Mouse (Mus musculus): ENCODE data around the gene Faiml.

The Faiml gene

DNA sequence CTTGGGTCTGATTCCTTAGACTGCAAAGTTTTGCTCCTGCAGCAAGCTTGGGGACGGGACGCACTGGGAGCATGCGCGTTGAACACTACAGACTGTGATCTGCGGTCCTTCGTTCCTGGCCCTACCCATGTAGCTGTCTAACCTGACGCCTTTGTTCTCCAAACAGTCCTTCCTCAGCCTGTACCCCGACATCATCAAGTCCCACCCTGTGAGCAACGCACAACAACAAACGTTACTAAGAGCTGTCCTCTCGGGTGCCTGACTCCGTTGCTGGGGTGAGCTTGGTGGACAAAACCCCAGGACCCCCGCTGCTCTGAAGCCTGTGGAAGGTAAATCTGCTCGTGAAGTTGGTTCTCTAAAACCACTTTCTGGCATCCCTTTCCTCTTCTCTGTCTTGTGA lies at the start of gene Faiml:
Faiml (minus strand) TSS at position 101 of the 400 bp plus-strand sequence.
- no peak for DNase-seq (ENCODE audit: extremely low read depth, low read depth, low spot score)

- DNase-seq (ENCODE audit: extremely low read depth, low read depth, low spot score), result no peak
These were observed 21.9 kb upstream of the Faiml start for GRCm38 (mm10) chr9:99258891-99259290.

GRCm38 (mm10) chr9:99256821-99257220 lies 19.8 kb upstream of the Faiml start:
- no peak for DNase-seq (ENCODE audit: extremely low read depth, low read depth, low spot score)

DNA sequence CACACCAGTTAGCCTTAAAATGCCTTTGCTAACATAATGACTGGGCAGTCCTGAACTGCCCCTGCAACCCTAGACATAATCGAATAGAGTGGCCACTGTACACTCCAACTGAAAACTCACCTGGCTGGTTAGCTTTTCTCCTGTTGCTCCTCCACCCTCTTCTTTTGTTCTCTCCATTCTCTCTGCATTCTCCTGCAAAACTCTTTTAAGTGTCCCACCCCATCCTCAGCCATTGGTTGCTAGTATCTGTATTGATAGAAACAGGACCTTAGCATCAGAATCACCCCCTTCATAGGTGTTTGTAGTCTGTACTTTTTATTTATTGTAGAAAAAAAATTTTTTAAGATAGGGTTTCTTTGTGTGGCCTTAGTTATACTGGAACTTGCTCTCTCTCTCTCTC lies 19.2 kb upstream of the Faiml start:
- DNase-seq (ENCODE audit: extremely low read depth, low read depth, low spot score), result no peak

DNA sequence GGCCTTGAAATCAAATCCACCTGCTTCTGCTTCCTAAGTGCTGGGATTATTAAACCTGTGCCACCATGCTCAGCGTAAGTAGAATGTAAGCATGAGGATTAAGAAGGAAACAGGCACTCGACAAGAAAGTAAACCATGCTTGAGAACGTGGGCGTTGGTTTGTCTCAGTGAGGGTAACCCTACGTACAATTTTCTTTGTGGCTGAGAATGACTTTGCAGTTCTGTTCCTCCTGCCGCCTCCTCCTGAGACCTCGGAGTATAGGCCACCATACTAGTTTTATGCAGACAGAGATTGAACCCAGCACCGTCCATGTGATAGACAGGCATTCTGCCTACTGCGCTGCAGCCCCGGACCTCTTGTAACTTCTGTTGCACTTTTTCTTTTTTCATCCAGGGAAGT lies 16.8 kb upstream of the Faiml start:
- DNase-seq (ENCODE audit: extremely low read depth, low read depth, low spot score), result no peak

DNA sequence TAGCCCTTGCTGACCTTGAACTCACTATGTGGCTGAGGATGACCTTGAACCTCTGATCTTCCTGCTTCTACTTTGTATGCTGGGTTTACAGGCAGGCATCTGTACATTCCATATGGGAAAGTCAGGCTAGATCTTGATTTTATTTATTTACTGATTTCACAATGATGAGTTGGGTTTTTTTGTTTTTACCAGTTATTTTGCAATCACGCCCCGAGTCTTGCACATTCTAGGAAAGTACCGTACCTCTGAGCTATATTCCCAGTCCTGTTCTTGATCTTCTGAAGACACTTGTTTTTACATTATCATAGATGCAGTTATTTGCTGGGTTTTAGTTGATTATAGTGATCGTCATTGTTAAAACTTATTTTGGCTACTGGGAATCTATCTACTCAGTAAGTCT lies 11.9 kb upstream of the Faiml start:
- no peak for DNase-seq (ENCODE audit: extremely low read depth, low read depth, low spot score)

GRCm38 (mm10) chr9:99248304-99248703 lies 11.3 kb upstream of the Faiml start:
- no peak for DNase-seq (ENCODE audit: extremely low read depth, low read depth, low spot score)

DNA sequence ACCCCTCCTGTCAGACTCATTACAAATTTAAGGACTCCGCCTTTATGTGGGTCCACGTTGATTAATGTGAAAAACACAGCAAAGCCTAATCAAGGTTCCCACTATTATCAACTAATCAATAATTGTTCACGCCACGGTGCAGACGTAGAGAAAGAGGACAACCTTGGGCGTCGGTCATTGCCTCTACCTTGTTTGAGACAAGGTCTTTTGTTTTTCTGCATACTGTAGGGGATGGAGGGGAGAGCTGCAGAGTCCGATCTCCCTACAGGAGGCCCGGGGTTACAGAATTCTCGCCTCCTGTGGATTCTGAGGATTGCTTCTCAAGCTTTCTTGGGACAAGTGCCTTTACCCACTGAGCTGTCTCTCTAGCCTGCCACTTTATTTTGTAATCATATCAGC lies 6.9 kb upstream of the Faiml start:
- DNase-seq (ENCODE audit: extremely low read depth, low read depth, low spot score), result no peak

- peak; percentile 43 for DNase-seq (ENCODE audit: extremely low read depth, low read depth, low spot score)
These were observed 6.3 kb upstream of the Faiml start, which contains the start of gene Cep70 for GRCm38 (mm10) chr9:99243190-99243894. Gene Cep70 (plus strand): TSS chr9:99243367.

- DNase-seq (ENCODE audit: extremely low read depth, low read depth, low spot score), result no peak
These were observed 5.6 kb upstream of the Faiml start for GRCm38 (mm10) chr9:99242533-99243189.

DNA sequence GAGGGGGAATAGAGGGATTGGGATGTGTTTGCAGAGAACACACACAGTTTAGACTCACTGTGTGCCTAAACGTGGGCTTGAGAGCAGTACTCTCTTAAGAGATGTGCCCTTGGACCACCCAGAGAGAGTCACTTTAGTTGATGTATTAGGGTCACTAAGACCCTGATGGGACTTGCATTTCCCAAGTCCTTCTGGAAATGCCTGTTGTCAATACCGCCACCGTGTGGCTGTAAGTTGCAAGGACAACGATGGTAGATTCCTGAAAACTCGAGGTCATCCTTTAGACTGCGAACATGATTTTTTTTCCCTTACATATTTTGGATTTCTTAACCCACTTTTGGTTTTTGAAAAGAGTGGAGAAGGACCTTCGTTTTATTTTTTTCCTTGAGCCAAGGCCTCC lies 5.0 kb upstream of the Faiml start:
- no peak for DNase-seq (ENCODE audit: extremely low read depth, low read depth, low spot score)

DNA sequence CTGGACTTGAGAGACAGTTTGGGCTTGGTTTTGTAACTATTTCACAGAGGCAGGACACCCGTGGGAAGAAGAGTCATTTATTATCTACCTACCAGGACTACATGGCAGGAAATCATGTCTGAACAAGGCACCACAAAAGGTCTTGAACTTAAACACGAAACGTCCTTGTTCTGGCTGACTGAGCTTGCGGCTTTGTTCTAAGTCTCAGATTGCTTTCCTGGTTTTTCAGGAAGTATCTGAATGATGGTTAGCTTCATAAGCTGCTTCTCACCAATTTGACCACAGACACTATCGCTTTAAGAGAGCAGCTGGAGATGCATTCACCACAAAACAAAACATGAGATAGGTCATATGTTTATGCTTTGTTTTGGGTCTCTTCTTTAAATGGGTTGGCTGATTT lies 3.5 kb upstream of the Faiml start:
- DNase-seq (ENCODE audit: extremely low read depth, low read depth, low spot score), result peak; percentile 54

DNA sequence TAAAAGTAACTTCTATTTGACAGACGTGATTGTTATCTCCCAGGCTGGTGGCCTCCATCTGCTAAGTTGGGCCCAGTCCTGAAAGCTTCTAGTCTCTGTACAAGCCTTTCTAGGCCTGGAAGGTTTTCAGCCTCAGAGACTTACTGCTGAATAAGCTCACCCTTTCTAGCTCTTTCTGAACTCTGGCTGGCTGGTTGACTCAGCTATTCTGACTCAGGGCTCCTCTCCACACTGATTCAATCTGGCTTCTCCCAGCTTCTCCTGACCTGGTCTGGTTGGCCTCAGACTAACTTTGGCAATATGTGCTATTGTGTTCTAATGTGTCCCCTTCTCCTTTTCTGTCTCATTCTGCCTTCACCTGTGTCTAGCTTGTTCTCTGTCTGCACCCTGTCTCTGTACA lies 2.2 kb upstream of the Faiml start:
- no peak for DNase-seq (ENCODE audit: extremely low read depth, low read depth, low spot score)

DNA sequence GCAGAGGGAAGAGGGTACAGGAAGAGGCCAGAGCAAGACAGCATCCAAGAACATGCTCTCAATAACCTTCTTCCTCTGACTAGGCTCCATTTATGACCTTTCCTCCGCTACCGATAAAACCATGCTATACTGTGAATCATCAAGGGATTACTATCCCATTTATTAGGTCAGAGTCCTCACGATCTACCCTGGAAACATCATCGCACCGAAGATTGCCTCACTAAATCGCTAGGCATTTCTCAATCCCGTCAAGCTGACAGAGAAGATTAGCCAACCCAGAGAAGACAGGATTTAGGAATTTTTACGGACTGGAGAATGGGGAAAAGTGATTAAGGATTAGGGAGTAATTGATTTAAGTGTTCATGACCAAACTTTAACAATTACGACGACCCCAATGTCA lies 1.2 kb upstream of the Faiml start:
- peak; percentile 52 for DNase-seq (ENCODE audit: extremely low read depth, low read depth, low spot score)

DNA sequence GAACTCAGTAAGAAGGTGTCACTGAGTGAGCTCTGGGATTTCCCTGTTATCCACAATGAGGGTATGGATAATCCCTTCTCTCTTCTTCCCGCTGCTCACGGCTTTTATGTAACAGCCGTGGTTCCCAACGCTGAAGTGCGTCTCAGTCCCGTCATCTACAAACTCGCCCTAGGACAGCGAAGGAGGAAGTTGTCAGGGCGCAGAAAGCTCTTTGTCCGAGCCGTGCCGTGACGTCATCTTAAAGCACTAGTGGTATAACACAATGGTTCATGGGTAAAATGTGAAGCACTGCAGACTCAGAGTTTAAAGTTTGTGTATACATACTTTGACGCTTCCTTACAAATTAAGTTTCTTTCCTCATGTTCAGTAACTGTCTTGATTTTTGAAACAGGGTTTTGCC lies 7.6 kb downstream of the Faiml start:
- no peak for DNase-seq (ENCODE audit: extremely low read depth, low read depth, low spot score)

DNA sequence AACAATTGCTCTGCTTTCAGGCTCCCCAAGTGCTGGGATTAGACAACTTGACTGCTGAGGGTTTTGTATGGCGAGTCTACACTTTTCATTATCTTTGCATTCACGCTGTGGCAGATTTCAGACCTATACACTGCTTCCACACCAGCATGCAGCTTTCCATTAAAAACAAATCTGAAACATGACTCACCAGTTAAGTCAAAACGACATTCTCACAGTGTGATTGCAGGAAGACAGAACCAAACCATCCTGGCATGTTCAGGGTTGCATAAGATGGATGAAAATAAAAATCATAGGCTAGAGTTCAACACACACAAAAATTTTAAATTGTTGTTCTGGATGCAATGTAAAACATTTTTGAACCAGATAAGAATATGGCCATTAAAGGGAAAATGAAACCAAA lies 12.5 kb downstream of the Faiml start:
- DNase-seq (ENCODE audit: extremely low read depth, low read depth, low spot score), result no peak

DNA sequence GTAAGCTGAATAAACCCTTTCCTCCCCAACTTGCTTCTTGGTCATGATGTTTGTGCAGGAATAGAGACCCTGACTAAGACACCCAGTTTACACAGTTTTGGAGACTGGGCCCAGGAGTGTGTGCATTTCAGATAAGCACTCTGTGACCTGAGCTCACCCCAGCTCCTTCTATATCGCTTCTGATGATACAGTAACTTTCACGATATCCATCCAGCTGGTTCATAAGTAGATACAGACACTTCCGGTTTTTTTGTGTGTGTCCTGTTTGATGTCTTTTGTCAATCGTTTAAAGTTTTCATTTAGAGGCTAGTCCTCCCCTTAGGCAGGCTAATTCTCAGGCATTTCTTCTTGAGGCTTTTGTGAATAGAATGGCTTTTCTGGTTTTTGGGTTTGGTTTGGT lies 15.4 kb downstream of the Faiml start:
- DNase-seq (ENCODE audit: extremely low read depth, low read depth, low spot score), result no peak

DNA sequence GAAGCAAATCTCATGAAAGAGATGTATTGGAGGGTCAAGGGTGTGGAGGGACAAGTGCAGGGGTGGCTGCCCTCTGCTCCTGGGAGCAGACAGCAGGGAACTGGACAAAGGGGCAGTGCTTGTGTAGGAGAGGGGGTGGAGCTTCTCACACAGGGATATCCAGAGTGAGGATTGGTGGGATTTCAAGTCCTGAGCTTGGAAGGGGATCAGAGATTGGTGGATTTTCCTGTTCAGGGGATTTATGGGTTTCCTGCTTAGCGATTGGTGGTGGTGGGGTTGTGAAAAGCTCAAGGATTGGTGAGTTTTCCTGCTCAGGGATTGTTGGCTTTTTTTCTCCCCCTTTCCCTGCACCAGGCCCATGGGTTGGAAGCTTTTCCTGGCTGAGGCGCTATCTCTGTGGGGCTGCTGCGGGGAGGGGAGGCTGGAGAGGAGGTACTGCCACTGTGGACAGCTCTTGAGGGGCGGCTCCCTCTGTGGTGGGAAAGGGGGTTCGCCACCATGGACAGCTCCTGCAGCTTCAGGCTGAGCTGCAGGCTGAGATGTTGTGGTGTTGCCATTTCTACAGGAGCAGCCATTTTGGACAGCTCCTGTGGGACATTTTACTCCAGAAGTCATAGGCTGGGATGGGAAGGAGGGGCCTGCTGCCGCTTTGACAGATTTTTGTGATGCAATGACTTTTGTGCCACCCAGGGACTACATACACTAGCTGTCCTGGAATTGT lies 18.9 kb downstream of the Faiml start:
- DNase-seq (ENCODE audit: extremely low read depth, low read depth, low spot score), result no peak

- no peak for DNase-seq (ENCODE audit: extremely low read depth, low read depth, low spot score)
These were observed 20.9 kb downstream of the Faiml start for GRCm38 (mm10) chr9:99216182-99216581.

- no peak for DNase-seq (ENCODE audit: extremely low read depth, low read depth, low spot score)
These were observed 24.4 kb downstream of the Faiml start for GRCm38 (mm10) chr9:99212643-99213042.

- DNase-seq (ENCODE audit: extremely low read depth, low read depth, low spot score), result no peak
These were observed 53.9 kb downstream of the Faiml start for GRCm38 (mm10) chr9:99183043-99183670.

GRCm38 (mm10) chr9:99182121-99182520 lies 54.9 kb downstream of the Faiml start:
- no peak for DNase-seq (ENCODE audit: extremely low read depth, low read depth, low spot score)
